14 mouse cellular contexts compared by ENCODE assay signal in the genomic region with DNA sequence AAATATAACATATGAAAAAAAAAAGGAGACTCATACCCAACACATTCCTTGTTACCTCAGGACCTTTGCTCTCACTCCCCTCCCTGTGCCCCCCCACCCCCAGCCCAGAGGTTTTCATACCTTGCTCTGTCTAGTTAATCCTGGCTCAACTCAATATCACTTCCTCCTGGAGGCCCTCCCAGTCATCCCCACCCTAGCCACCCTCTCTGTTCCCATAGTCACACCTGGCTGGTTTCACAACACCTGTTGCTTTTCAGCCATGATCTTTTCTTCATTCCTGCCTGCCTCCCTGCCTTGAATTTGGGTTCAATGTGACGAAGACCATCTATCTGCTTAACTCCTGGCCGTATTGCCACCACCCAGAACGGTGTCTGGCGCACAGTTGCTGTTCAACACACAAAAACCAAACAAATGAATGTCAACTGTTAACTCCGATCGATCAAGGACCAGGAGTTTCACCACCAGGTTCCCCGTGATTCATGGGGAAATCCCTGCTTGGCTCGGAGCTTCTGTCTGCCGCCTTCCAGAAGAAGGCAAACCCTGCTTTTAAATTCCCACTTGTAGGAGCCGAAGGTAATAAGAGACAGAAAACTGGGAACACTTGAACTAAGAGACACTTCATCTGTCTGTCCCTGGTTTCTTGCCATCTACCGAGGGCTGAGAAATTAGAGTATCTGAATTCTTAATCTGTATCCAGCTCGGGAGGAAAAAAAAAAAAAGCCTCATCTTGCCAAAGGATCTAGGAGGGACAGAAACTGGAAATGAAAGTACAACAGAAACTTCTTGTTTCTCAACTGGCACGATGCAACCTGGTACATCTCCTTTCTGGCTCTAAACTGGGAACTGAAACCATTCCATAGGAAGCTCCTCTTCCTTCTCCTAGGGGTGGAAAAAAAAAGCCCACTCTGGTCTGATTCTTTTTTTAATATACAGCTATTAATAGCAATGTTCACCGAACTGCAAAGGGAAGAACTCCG. TPM values are rescaled to one million over a fixed set of nuclear protein-coding genes. Genes with fewer than 3 reads are reported as not detected.
DNase-seq lines count a peak whose midpoint lies in the region; ATAC-seq and TF ChIP-seq lines count a peak whose summit lies in the region.
"Had no signal": no experiment of that assay in that cellular context is flagged by ENCODE, and none has a peak within 500 bp of the region (broad histone marks: within the 10 kb centered on the region; RNA-seq: fewer than 3 reads in every experiment).

No protein-coding gene starts in this region.

- peak; percentile 83 for ATAC-seq in intestine, postnatal 0 days
- no peak for ATAC-seq in cerebellum, adult (ENCODE audit: insufficient number of reproducible peaks, low FRiP score, low TSS enrichment)
- ATAC-seq: Patski had no signal

- H3K4me2 ChIP-seq in intestine, postnatal 0 days (replicated peaks; ENCODE audit: low read depth): peak overlapping the region; percentile 51
- H3K4me2 ChIP-seq: limb, embryonic 12.5 days had no signal

- H3K27me3 ChIP-seq in heart, adult 2 months (ENCODE audit: control insufficient read depth, insufficient read depth, low read length): no peaks in the 10 kb centered on the region
- H3K27me3 ChIP-seq in heart, embryonic 10.5 days (ENCODE audit: insufficient read depth, poor library complexity, severe bottlenecking): no peaks in the 10 kb centered on the region
- H3K27me3 ChIP-seq in intestine, postnatal 0 days (replicated peaks; ENCODE audit: control insufficient read depth, insufficient read depth, low read length): no peaks in the 10 kb centered on the region
- no peaks in the 10 kb centered on the region for H3K27me3 ChIP-seq in splenic B cell, adult 2 months (ENCODE audit: control insufficient read depth, insufficient read depth, low read length, poor library complexity, severe bottlenecking)
- H3K27me3 ChIP-seq in forebrain, embryonic 10.5 days (ENCODE audit: poor library complexity, severe bottlenecking): no peaks in the 10 kb centered on the region
- H3K27me3 ChIP-seq: limb, embryonic 12.5 days; Patski had no signal

- no peak for TF ChIP-seq POLR2A in heart, adult 2 months (IDR thresholded peaks at IDR 0.05; ENCODE audit: insufficient read depth, low read depth, low read length)

- no peaks in the 10 kb centered on the region for H3K36me3 ChIP-seq in heart, adult 2 months (ENCODE audit: control insufficient read depth, insufficient read depth, low read length)
- H3K36me3 ChIP-seq in heart, embryonic 10.5 days: no peaks in the 10 kb centered on the region
- H3K36me3 ChIP-seq in intestine, postnatal 0 days (ENCODE audit: control insufficient read depth, insufficient read depth): no peaks in the 10 kb centered on the region
- no peaks in the 10 kb centered on the region for H3K36me3 ChIP-seq in splenic B cell, adult 2 months (ENCODE audit: control insufficient read depth, insufficient read depth, low read length, poor library complexity, severe bottlenecking)
- H3K36me3 ChIP-seq in forebrain, embryonic 10.5 days (replicated peaks): no peaks in the 10 kb centered on the region
- H3K36me3 ChIP-seq: limb, embryonic 12.5 days had no signal

- WGBS in heart, adult 2 months: 63% methylated on average over 15 of the region's 15 CpGs
- WGBS in heart, embryonic 10.5 days: 75% methylated on average over 15 of the region's 15 CpGs
- 41% methylated on average over 15 of the region's 15 CpGs for WGBS in intestine, postnatal 0 days
- WGBS in forebrain, embryonic 10.5 days: 90% methylated on average over 15 of the region's 15 CpGs

- intact Hi-C loops in heart, adult 2 months (cut with DNase I): no loop called here

- peak overlapping the region; percentile 22; the same call in 1 of the 2 replicates for H3K4me3 ChIP-seq in heart, adult 2 months
- no peak overlapping the region for H3K4me3 ChIP-seq in heart, embryonic 10.5 days
- peak overlapping the region; percentile 14 for H3K4me3 ChIP-seq in intestine, postnatal 0 days (ENCODE audit: low read depth, low read length)
- no peak overlapping the region for H3K4me3 ChIP-seq in forebrain, embryonic 10.5 days
- H3K4me3 ChIP-seq: limb, embryonic 12.5 days had no signal

- no peak overlapping the region for H3K27ac ChIP-seq in heart, adult 2 months
- no peak overlapping the region for H3K27ac ChIP-seq in heart, embryonic 10.5 days
- peak overlapping the region; percentile 73 for H3K27ac ChIP-seq in intestine, postnatal 0 days (ENCODE audit: low read depth, low read length)
- H3K27ac ChIP-seq in forebrain, embryonic 10.5 days: no peak overlapping the region
- H3K27ac ChIP-seq: limb, embryonic 12.5 days had no signal

- no peaks in the 10 kb centered on the region for H3K79me2 ChIP-seq in heart, adult 2 months (replicated peaks; ENCODE audit: control insufficient read depth, insufficient read depth, low read length)

- no peaks in the 10 kb centered on the region for H3K9me3 ChIP-seq in heart, embryonic 10.5 days
- no peaks in the 10 kb centered on the region for H3K9me3 ChIP-seq in intestine, postnatal 0 days (ENCODE audit: control insufficient read depth)
- H3K9me3 ChIP-seq in forebrain, embryonic 10.5 days: no peaks in the 10 kb centered on the region
- H3K9me3 ChIP-seq: limb, embryonic 12.5 days had no signal

- no peaks in the 10 kb centered on the region for H3K4me1 ChIP-seq in heart, adult 2 months (ENCODE audit: control insufficient read depth, insufficient read depth, low read length)
- no peaks in the 10 kb centered on the region for H3K4me1 ChIP-seq in heart, embryonic 10.5 days
- no peaks in the 10 kb centered on the region for H3K4me1 ChIP-seq in intestine, postnatal 0 days (replicated peaks; ENCODE audit: control insufficient read depth, insufficient read depth, low read length)
- peaks cover 7% of the 10 kb centered on the region; the same call in 1 of the 2 replicates for H3K4me1 ChIP-seq in forebrain, embryonic 10.5 days

- no peak for TF ChIP-seq CTCF in heart, adult 2 months (IDR thresholded peaks at IDR 0.05)
- no peak for TF ChIP-seq CTCF in intestine, postnatal 0 days (IDR thresholded peaks at IDR 0.05; ENCODE audit: low read depth)

- no peak for DNase-seq in heart, adult 2 months
- DNase-seq in heart, embryonic 10.5 days (ENCODE audit: low spot score): no peak
- peak; percentile 45 to 53 for DNase-seq in lung, adult 18-20 months
- DNase-seq in lung, postnatal 10 days: no peak
- DNase-seq in splenic B cell, adult 2 months (ENCODE audit: low read depth, low spot score): peak; percentile 42
- DNase-seq in forebrain, embryonic 10.5 days (ENCODE audit: extremely low spot score, low spot score): no peak
- DNase-seq: adrenal gland, postnatal 36 days; cerebellum, postnatal 36 days; kidney, adult 8-10 months had no signal

- H3K9ac ChIP-seq in heart, adult 2 months (ENCODE audit: low read depth, low read length): no peak overlapping the region
- H3K9ac ChIP-seq in intestine, postnatal 0 days (ENCODE audit: low read depth, low read length): 0 out of 2 replicates have a peak overlapping the region, but pooled peaks have one; percentile 2
- H3K9ac ChIP-seq: limb, embryonic 12.5 days had no signal

- no peak for TF ChIP-seq EP300 in heart, adult 2 months (IDR thresholded peaks at IDR 0.05; ENCODE audit: insufficient read depth, low read depth, low read length)

RNA-seq across cellular contexts. Expression of a gene that starts 2.6 kb away (rescaled TPM):
- under 1 TPM in 1 of 2 experiments, not detected in 1; 0.29 TPM for total RNA-seq in heart, adult 2 months (2021)
- 0.38 and 1.8 TPM in 2 replicates for polyA plus RNA-seq in heart, adult 2 months (2012; rRNA removed)
- polyA plus RNA-seq in heart, embryonic 10.5 days (2016; fragmentation: Nextera tagmentation; extraction: Ambion mirVana): not detected in 2 replicates
- 0.16 and 0.30 TPM in 2 replicates for polyA plus RNA-seq in intestine, postnatal 0 days (2015; fragmentation: Nextera tagmentation; extraction: Ambion mirVana)
- not detected in 2 replicates for polyA plus RNA-seq in forebrain, embryonic 10.5 days (2016; fragmentation: Nextera tagmentation; extraction: Ambion mirVana)
- polyA plus RNA-seq: C2C12, Patski had no signal

RNA-seq across cellular contexts. Expression of a gene that starts 17.2 kb away (rescaled TPM):
- under 1 TPM; 0.55 to 0.57 TPM for total RNA-seq in heart, adult 2 months (2021)
- polyA plus RNA-seq in heart, adult 2 months (2012; rRNA removed): 2.0 and 3.0 TPM in 2 replicates
- polyA plus RNA-seq in heart, embryonic 10.5 days (2016; fragmentation: Nextera tagmentation; extraction: Ambion mirVana): not detected in 2 replicates
- polyA plus RNA-seq in intestine, postnatal 0 days (2015; fragmentation: Nextera tagmentation; extraction: Ambion mirVana): 1.4 TPM in 2 replicates
- polyA plus RNA-seq in forebrain, embryonic 10.5 days (2016; fragmentation: Nextera tagmentation; extraction: Ambion mirVana): not detected in 2 replicates
- polyA plus RNA-seq: limb, embryonic 12.5 days; Patski had no signal

RNA-seq across cellular contexts. Expression of a gene that starts 44.3 kb away (rescaled TPM):
- total RNA-seq in heart, adult 2 months (2021): 10 to 100 TPM; 49.6 to 58.8 TPM
- 20.6 and 35.1 TPM in 2 replicates for polyA plus RNA-seq in heart, adult 2 months (2012; rRNA removed)
- 107 and 144 TPM in 2 replicates for polyA plus RNA-seq in heart, embryonic 10.5 days (2016; fragmentation: Nextera tagmentation; extraction: Ambion mirVana)
- 82.7 and 89.1 TPM in 2 replicates for polyA plus RNA-seq in intestine, postnatal 0 days (2015; fragmentation: Nextera tagmentation; extraction: Ambion mirVana)
- polyA plus RNA-seq in forebrain, embryonic 10.5 days (2016; fragmentation: Nextera tagmentation; extraction: Ambion mirVana): 177 and 188 TPM in 2 replicates

Comparison
In these comparisons a context has a peak if more than half of its experiments do, and no peak if none do; other contexts are left out.
1. DNase-seq: peak in lung, adult 18-20 months (2 of 2) and splenic B cell, adult 2 months (single experiment); none in heart, adult 2 months (0 of 2), heart, embryonic 10.5 days (single experiment), lung, postnatal 10 days (single experiment) and forebrain, embryonic 10.5 days (single experiment).
2. H3K4me3 ChIP-seq: peak in heart, adult 2 months (single experiment) and intestine, postnatal 0 days (single experiment); none in heart, embryonic 10.5 days (single experiment) and forebrain, embryonic 10.5 days (single experiment).